Mouse (Mus musculus) heart, postnatal 0 days (tissue): Measurements from ENCODE around the gene Cnep1r1. TPM values are rescaled to one million over a fixed set of nuclear protein-coding genes. Genes with fewer than 3 reads are reported as not detected.

Experiments
- ATAC-seq: fragments of 200-750 bp; cut with Nextera tagmentation; 2 replicates; pipeline ENCODE4 v1.8.0; 2017; ENCODE audit warnings: low read depth, moderate number of reproducible peaks, moderate library complexity; ENCODE audit not compliant: insufficient read depth
- DNase-seq: peaks from one replicate; pipeline ENCODE4 v3.0.0-alpha.2; 2016; ENCODE audit warnings: low spot score
- H3K27ac ChIP-seq: fragments of 300-500 bp; sonication (generic); 2 replicates; pipeline ENCODE4 v1.5.1; 2014; ENCODE audit warnings: low read depth, mild to moderate bottlenecking
- H3K27me3 ChIP-seq: fragments of 300-500 bp; sonication (generic); 2 replicates; pipeline ENCODE4 v1.6.1; 2014; ENCODE audit warnings: low read length, mixed read lengths; ENCODE audit not compliant: control insufficient read depth, insufficient read depth
- H3K36me3 ChIP-seq: fragments of 300-500 bp; sonication (generic); replicated peaks from 2 replicates; pipeline ENCODE4 v1.6.1; 2014; ENCODE audit warnings: low read length, mixed read lengths; ENCODE audit not compliant: control insufficient read depth, insufficient read depth
- H3K4me1 ChIP-seq: fragments of 300-500 bp; sonication (generic); 2 replicates; pipeline ENCODE4 v1.6.1; 2014; ENCODE audit warnings: antibody characterized with exemption; ENCODE audit not compliant: control insufficient read depth, insufficient read depth
- H3K4me2 ChIP-seq: fragments of 300-500 bp; sonication (generic); 2 replicates; pipeline ENCODE4 v1.6.1; 2014; ENCODE audit warnings: low read depth, mild to moderate bottlenecking, low read length, moderate library complexity
- H3K4me3 ChIP-seq: fragments of 300-500 bp; sonication (generic); 2 replicates; pipeline ENCODE4 v1.5.1; 2014; ENCODE audit warnings: low read depth, low read length
- H3K9ac ChIP-seq: fragments of 300-500 bp; sonication (generic); replicated peaks from 2 replicates; pipeline ENCODE4 v1.6.1; 2014; ENCODE audit warnings: low read depth, low read length, mixed read lengths
- H3K9me3 ChIP-seq: fragments of 300-500 bp; sonication (generic); replicated peaks from 2 replicates; pipeline ENCODE4 v1.6.1; 2016; ENCODE audit warnings: low read length; ENCODE audit not compliant: control insufficient read depth
- CTCF ChIP-seq: IDR thresholded peaks from 2 replicates; pipeline ENCODE4 v1.5.1; 2016; ENCODE audit warnings: antibody characterized with exemption, control low read depth, low read depth
- EP300 ChIP-seq: IDR thresholded peaks from 2 replicates; pipeline ENCODE4 v1.6.1; 2016; ENCODE audit warnings: antibody characterized with exemption, low read depth
- WGBS: fragments of 180-500 bp; shearing (Covaris S2); extraction: QIAGEN DNeasy Blood & Tissue Kit; methylation state at CpG from one replicate; pipeline ENCODE4 v1.1.7; 2014; 5-methylcytosine and 5-hydroxymethylcytosine counted together
- polyA plus RNA-seq: library from polyadenylated mRNA; unstranded; fragments of >200 nt; fragmentation: Nextera tagmentation; extraction: Ambion mirVana; gene quantifications from 2 replicates; pipeline ENCODE4 v1.2.1, GENCODE M21; 2015
- total RNA-seq: library from RNA; depleted of rRNA; stranded (reverse); fragments of >200 nt; gene quantifications from 2 replicates; pipeline ENCODE4 v1.2.3, GENCODE M21; 2014; ENCODE audit warnings: low replicate concordance

The Cnep1r1 gene
- total and polyA plus RNA-seq, 2 experiments from 2014 or later = 12.8 to 32.9 TPM

GRCm38 (mm10) chr8:88137748-88138484, 19.3 kb downstream of the Cnep1r1 start, which contains the start of gene Heatr3:
Heatr3 (plus strand) TSS chr8:88137855.
- H3K27me3 ChIP-seq = no peaks in the 10 kb centered on the region
- under 1% methylated on average over 73 of the region's 79 CpGs for WGBS

GRCm38 (mm10) chr8:88139256-88139655, 20.7 kb downstream of the Cnep1r1 start:
- H3K27ac ChIP-seq = no peak overlapping the region
- no peak overlapping the region for H3K4me3 ChIP-seq
- H3K27me3 ChIP-seq = no peaks in the 10 kb centered on the region
- ATAC-seq (no peak), DNase-seq (no peak)
- 92% methylated on average over 3 of the region's 3 CpGs for WGBS
- no peak overlapping the region for H3K4me2 ChIP-seq
- 0 out of 2 replicates have a peak, but pooled peaks cover 11% of the 10 kb centered on the region for H3K4me1 ChIP-seq
- TF ChIP-seq CTCF = no peak
- no peak for TF ChIP-seq EP300
- H3K36me3 ChIP-seq = peaks cover 34% of the 10 kb centered on the region
- no peak overlapping the region for H3K9ac ChIP-seq
- H3K9me3 ChIP-seq = no peaks in the 10 kb centered on the region

More at GRCm38 (mm10) chr8:88137748-88138484, 19.3 kb downstream of the Cnep1r1 start, which contains the start of gene Heatr3:
- Histone ChIP-seq H3K9me3 (no peaks in the 10 kb centered on the region), H3K36me3 (peaks cover 44% of the 10 kb centered on the region), H3K4me1 (0 out of 2 replicates have a peak, but pooled peaks cover 11% of the 10 kb centered on the region), H3K4me3 (peak within 1 kb of the TSS; percentile 90), H3K27ac (peak within 1 kb of the TSS; percentile 94), H3K4me2 (peak within 1 kb of the TSS; percentile 87), H3K9ac (peak within 1 kb of the TSS; percentile 83)
- no peak for TF ChIP-seq CTCF
- TF ChIP-seq EP300 = no peak
- ATAC-seq = peak; percentile 98
- DNase-seq = peak; percentile 92

- 74% methylated on average over 3 of the region's 3 CpGs for WGBS
- Histone ChIP-seq H3K9me3 (no peaks in the 10 kb centered on the region), H3K27ac (no peak overlapping the region), H3K36me3 (peaks cover 38% of the 10 kb centered on the region), H3K9ac (no peak overlapping the region), H3K4me2 (no peak overlapping the region), H3K27me3 (no peaks in the 10 kb centered on the region), H3K4me1 (0 out of 2 replicates have a peak, but pooled peaks cover 11% of the 10 kb centered on the region), H3K4me3 (no peak overlapping the region)
- DNase-seq (no peak), ATAC-seq (no peak)
- TF ChIP-seq EP300 (no peak), CTCF (no peak)
These were observed 23.1 kb downstream of the Cnep1r1 start for GRCm38 (mm10) chr8:88141629-88142028.

- H3K27ac ChIP-seq = no peak overlapping the region
- H3K4me3 ChIP-seq = no peak overlapping the region
- H3K4me1 ChIP-seq = 0 out of 2 replicates have a peak, but pooled peaks cover 3% of the 10 kb centered on the region
- WGBS = 85% methylated on average over 5 of the region's 5 CpGs
- H3K9me3 ChIP-seq = no peaks in the 10 kb centered on the region
- H3K4me2 ChIP-seq = no peak overlapping the region
- H3K9ac ChIP-seq = no peak overlapping the region
- no peaks in the 10 kb centered on the region for H3K27me3 ChIP-seq
- DNase-seq (no peak), ATAC-seq (no peak)
- H3K36me3 ChIP-seq = peaks cover 61% of the 10 kb centered on the region
- TF ChIP-seq CTCF (no peak), EP300 (no peak)
These were observed 25.5 kb downstream of the Cnep1r1 start for GRCm38 (mm10) chr8:88144041-88144440.

- WGBS = 87% methylated on average over 6 of the region's 6 CpGs
- no peaks in the 10 kb centered on the region for H3K4me1 ChIP-seq
- no peak overlapping the region for H3K4me3 ChIP-seq
- H3K27ac ChIP-seq = no peak overlapping the region
- TF ChIP-seq EP300 (no peak), CTCF (no peak)
- DNase-seq (no peak), ATAC-seq (no peak)
- no peak overlapping the region for H3K9ac ChIP-seq
- H3K4me2 ChIP-seq = no peak overlapping the region
- H3K27me3 ChIP-seq = no peaks in the 10 kb centered on the region
- H3K9me3 ChIP-seq = no peaks in the 10 kb centered on the region
- H3K36me3 ChIP-seq = peaks cover 77% of the 10 kb centered on the region
These were observed 32.4 kb downstream of the Cnep1r1 start for GRCm38 (mm10) chr8:88150910-88151371.
